Mouse (Mus musculus) megakaryocyte progenitor cell, adult 5-6 weeks (primary cell): ENCODE measurements around the gene Mboat2. TPM values are rescaled to one million over a fixed set of nuclear protein-coding genes. Genes with fewer than 3 reads are reported as not detected.
A peak's percentile ranks its signal among the peaks of the same experiment; 100 is the strongest.

Experiments
- ATAC-seq: replicated peaks from 2 replicates; pipeline ENCODE4 v1.8.0; 2016; ENCODE audit warnings: mild to moderate bottlenecking, moderate TSS enrichment, inconsistent platforms; ENCODE audit not compliant: poor library complexity
- total RNA-seq, 2 experiments: library from RNA; stranded (forward) in 1 of 2; stranded (reverse) in 1 of 2; fragments of 157-497, 149-512 nt in 1 of 2; fragments of 200-1000 nt in 1 of 2; gene quantifications; 2 replicates each; pipeline versions ENCODE4 v1.2.3 to v1.2.4; 2015 to 2017

Mboat2 gene
- total RNA-seq, 2 experiments from 2014 or later, result 1.8 to 2.7 TPM

- peak; percentile 66 for ATAC-seq
Observed at GRCm38 (mm10) chr12:24985226-24985625, 154.5 kb downstream of the Mboat2 start.

GRCm38 (mm10) chr12:24995350-24995749 lies 164.7 kb downstream of the Mboat2 start:
- ATAC-seq, result no peak

- no peak for ATAC-seq
Observed at GRCm38 (mm10) chr12:25005350-25005749, 174.7 kb downstream of the Mboat2 start.

GRCm38 (mm10) chr12:25009957-25010356 lies 179.3 kb downstream of the Mboat2 start:
- ATAC-seq, result no peak

GRCm38 (mm10) chr12:25010416-25010815 lies 179.7 kb downstream of the Mboat2 start:
- ATAC-seq, result no peak

GRCm38 (mm10) chr12:25011733-25012367 lies 181.2 kb downstream of the Mboat2 start:
- ATAC-seq, result no peak

- no peak for ATAC-seq
Observed at GRCm38 (mm10) chr12:25012555-25013540, 182.2 kb downstream of the Mboat2 start.

Other genes with a start within 250 kb of the Mboat2 start
- gene Klf11, start 179.6 kb upstream of the Mboat2 start, total RNA-seq (2015), result 7.4 and 9.1 TPM in 2 replicates
- 6.6 and 7.8 TPM in 2 replicates for gene Klf11, start 179.6 kb upstream of the Mboat2 start, total RNA-seq (2017)
- not detected in 2 replicates for gene Cys1, start 149.1 kb upstream of the Mboat2 start, total RNA-seq (2015)
- not detected in 2 replicates for gene Cys1, start 149.1 kb upstream of the Mboat2 start, total RNA-seq (2017)
- 176 and 181 TPM in 2 replicates for gene Rrm2, start 122.6 kb upstream of the Mboat2 start, total RNA-seq (2015)
- 149 and 153 TPM in 2 replicates for gene Rrm2, start 122.6 kb upstream of the Mboat2 start, total RNA-seq (2017)
- gene Kidins220, start 144.0 kb downstream of the Mboat2 start, total RNA-seq (2015), result 29.2 and 29.4 TPM in 2 replicates
- 48.5 and 69.9 TPM in 2 replicates for gene Kidins220, start 144.0 kb downstream of the Mboat2 start, total RNA-seq (2017)